ENCODE assay signal across 21 mouse cellular contexts in the genomic region with DNA sequence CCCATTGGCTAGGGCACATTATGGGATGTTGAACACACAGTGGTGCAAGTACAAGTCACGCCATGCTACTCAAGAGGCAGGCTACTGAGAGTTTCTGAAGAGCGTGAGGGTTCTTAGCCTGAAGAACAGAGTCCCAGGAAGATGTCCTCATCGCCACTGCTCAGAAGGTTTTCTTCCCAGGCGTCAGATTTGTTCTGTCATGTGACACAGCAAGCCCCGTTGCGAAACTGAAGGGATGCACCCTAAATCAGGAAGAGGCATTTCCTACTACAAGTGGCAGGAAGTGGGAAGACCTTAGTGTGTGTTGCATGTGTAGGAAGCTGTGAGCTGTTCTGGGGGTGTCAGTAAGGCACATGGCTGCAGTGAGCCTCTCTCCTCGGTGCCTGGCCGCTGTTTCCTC. TPM values are rescaled to one million over a fixed set of nuclear protein-coding genes. Genes with fewer than 3 reads are reported as not detected.
A peak's percentile ranks its signal among the peaks of the same experiment; 100 is the strongest.
DNase-seq lines count a peak whose midpoint lies in the region; ATAC-seq and TF ChIP-seq lines count a peak whose summit lies in the region.
"Had no signal": no experiment of that assay in that cellular context is flagged by ENCODE, and none has a peak within 500 bp of the region (broad histone marks: within the 10 kb centered on the region; RNA-seq: fewer than 3 reads in every experiment).

No protein-coding gene starts in this region.

- peak; percentile 25 for DNase-seq in adrenal gland, adult 2 months
- no peak for DNase-seq in adrenal gland, postnatal 25 days
- peak; percentile 9 for DNase-seq in liver
- DNase-seq in liver, embryonic 11.5 days (ENCODE audit: low spot score), result no peak
- peak; percentile 50 for DNase-seq in liver, postnatal 0 days
- no peak for DNase-seq in cerebellum, adult 2 months
- no peak for DNase-seq in left cerebral cortex, adult 2 months (ENCODE audit: extremely low spot score in 1 of 2, low spot score in 2 of 2)
- DNase-seq: adrenal gland, postnatal 36 days; cerebellum, postnatal 14 days; gastrocnemius, postnatal 10 days; kidney, postnatal 14 days; right cerebral cortex, postnatal 4 days; thymus, adult 2 months had no signal

- ATAC-seq in liver, embryonic 11.5 days (replicated peaks; ENCODE audit: low FRiP score), result no peak
- ATAC-seq in liver, postnatal 0 days, result peak; percentile 39
- ATAC-seq in megakaryocyte progenitor cell, adult 5-6 weeks (replicated peaks; ENCODE audit: poor library complexity), result peak; percentile 98
- ATAC-seq: forebrain, embryonic 14.5 days; intestine, postnatal 0 days; midbrain, embryonic 15.5 days had no signal

- no peak overlapping the region for H3K9ac ChIP-seq in liver, embryonic 11.5 days (ENCODE audit: low read depth, low read length)
- no peak overlapping the region for H3K9ac ChIP-seq in liver, postnatal 0 days (replicated peaks)
- H3K9ac ChIP-seq: heart, embryonic 15.5 days; hindbrain, embryonic 13.5 days; midbrain, embryonic 15.5 days had no signal

- no peak overlapping the region for H3K4me2 ChIP-seq in liver, embryonic 11.5 days
- H3K4me2 ChIP-seq in liver, postnatal 0 days (ENCODE audit: low read depth, low read length), result no peak overlapping the region
- H3K4me2 ChIP-seq: heart, embryonic 15.5 days; hindbrain, embryonic 13.5 days; midbrain, embryonic 15.5 days had no signal

- TF ChIP-seq CTCF in liver, postnatal 0 days (IDR thresholded peaks at IDR 0.05; ENCODE audit: low read depth), result no peak
- TF ChIP-seq CTCF in cerebellum, adult 2 months (IDR thresholded peaks at IDR 0.05; ENCODE audit: borderline replicate concordance, insufficient read depth, low read depth, low read length), result no peak
- TF ChIP-seq CTCF in left cerebral cortex, adult 2 months (IDR thresholded peaks at IDR 0.05), result no peak

- peaks cover 38% of the 10 kb centered on the region for H3K36me3 ChIP-seq in liver, embryonic 11.5 days (ENCODE audit: control insufficient read depth, insufficient read depth, low read length)
- peaks cover 54% of the 10 kb centered on the region for H3K36me3 ChIP-seq in liver, postnatal 0 days (replicated peaks; ENCODE audit: insufficient read depth, low read length)

- no peak overlapping the region for H3K27ac ChIP-seq in liver, embryonic 11.5 days (ENCODE audit: low read depth, low read length)
- no peak overlapping the region for H3K27ac ChIP-seq in liver, postnatal 0 days (ENCODE audit: low read depth)
- H3K27ac ChIP-seq in cerebellum, adult 2 months (ENCODE audit: insufficient read depth, low read length), result no peak overlapping the region
- H3K27ac ChIP-seq in left cerebral cortex, adult 2 months, result no peak overlapping the region
- H3K27ac ChIP-seq: heart, embryonic 15.5 days; hindbrain, embryonic 13.5 days; limb, embryonic 10.5 days; midbrain, embryonic 15.5 days had no signal

- TF ChIP-seq POLR2A in cerebellum, adult 2 months (IDR thresholded peaks at IDR 0.05; ENCODE audit: borderline replicate concordance, insufficient read depth, low read length), result no peak

- no peaks in the 10 kb centered on the region for H3K4me1 ChIP-seq in liver, embryonic 11.5 days (replicated peaks; ENCODE audit: control insufficient read depth, insufficient read depth, low read length)
- H3K4me1 ChIP-seq in liver, postnatal 0 days (ENCODE audit: insufficient read depth), result no peaks in the 10 kb centered on the region
- no peaks in the 10 kb centered on the region; the same call in 1 of the 2 replicates for H3K4me1 ChIP-seq in cerebellum, adult 2 months (ENCODE audit: control insufficient read depth, insufficient read depth, low read length)
- H3K4me1 ChIP-seq: heart, embryonic 15.5 days; hindbrain, embryonic 13.5 days; limb, embryonic 10.5 days; midbrain, embryonic 15.5 days had no signal

- no peak overlapping the region for H3K4me3 ChIP-seq in liver, embryonic 11.5 days (ENCODE audit: low read depth, low read length)
- H3K4me3 ChIP-seq in liver, postnatal 0 days (ENCODE audit: low read depth, low read length), result no peak overlapping the region
- H3K4me3 ChIP-seq in cerebellum, adult 2 months (replicated peaks; ENCODE audit: insufficient read depth, low read depth, low read length), result no peak overlapping the region
- H3K4me3 ChIP-seq in left cerebral cortex, adult 2 months, result no peak overlapping the region
- H3K4me3 ChIP-seq: heart, embryonic 15.5 days; hindbrain, embryonic 13.5 days; limb, embryonic 10.5 days; midbrain, embryonic 15.5 days had no signal

- intact Hi-C loops in left cerebral cortex, adult 2 months (cut with DNase I), result no loop called here

- no peaks in the 10 kb centered on the region for H3K27me3 ChIP-seq in liver, embryonic 11.5 days (replicated peaks; ENCODE audit: control insufficient read depth, insufficient read depth, low read length)
- no peaks in the 10 kb centered on the region for H3K27me3 ChIP-seq in liver, postnatal 0 days (ENCODE audit: insufficient read depth, low read length)
- no peaks in the 10 kb centered on the region for H3K27me3 ChIP-seq in cerebellum, adult 2 months (ENCODE audit: control insufficient read depth, insufficient read depth, low read length)
- H3K27me3 ChIP-seq: CH12.LX; heart, embryonic 15.5 days; hindbrain, embryonic 13.5 days; midbrain, embryonic 15.5 days had no signal

- no peaks in the 10 kb centered on the region for H3K9me3 ChIP-seq in liver, embryonic 11.5 days (ENCODE audit: control insufficient read depth, low read length)
- H3K9me3 ChIP-seq in liver, postnatal 0 days (ENCODE audit: low read length), result no peaks in the 10 kb centered on the region
- H3K9me3 ChIP-seq: heart, embryonic 15.5 days; hindbrain, embryonic 13.5 days; limb, embryonic 10.5 days; midbrain, embryonic 15.5 days had no signal

- no peak for TF ChIP-seq EP300 in liver, postnatal 0 days (IDR thresholded peaks at IDR 0.05; ENCODE audit: low read depth)

- WGBS in liver, embryonic 11.5 days, result 89% methylated on average over 8 of the region's 8 CpGs
- WGBS in liver, postnatal 0 days (ENCODE audit: insufficient replicate concordance), result 61% methylated on average over 8 of the region's 8 CpGs
- 92% methylated on average over 8 of the region's 8 CpGs for WGBS in cerebellum, adult 2 months

RNA-seq across cellular contexts. Expression of a gene that starts 16.1 kb away (rescaled TPM):
- 1 to 10 TPM in 1 of 2 experiments, not detected in 1; 3.9 TPM for total RNA-seq in adrenal gland, adult 2 months (2021)
- polyA plus RNA-seq in adrenal gland, adult 2 months (2012; rRNA removed), result 0.10 TPM in 1 of 2 replicates, not detected in the other
- 9.6 TPM in 1 of 2 replicates, not detected in the other for total RNA-seq in adrenal gland, postnatal 25 days (2021)
- 5.0 and 5.5 TPM in 2 replicates for polyA plus RNA-seq in liver, embryonic 11.5 days (2014; fragmentation: Nextera tagmentation; extraction: Ambion mirVana)
- 604 and 722 TPM in 2 replicates for polyA plus RNA-seq in liver, postnatal 0 days (2015; fragmentation: Nextera tagmentation; extraction: Ambion mirVana)
- not detected in 2 replicates for total RNA-seq in megakaryocyte progenitor cell, adult 5-6 weeks (2015)
- total RNA-seq in megakaryocyte progenitor cell, adult 5-6 weeks (2017), result not detected in 2 replicates
- polyA plus RNA-seq in cerebellum, adult 2 months (2012; rRNA removed), result 0.82 and 1.00 TPM in 2 replicates
- total RNA-seq in left cerebral cortex, adult 2 months (2021), result not detected

RNA-seq across cellular contexts. Expression of a gene that starts 41.4 kb away (rescaled TPM):
- 10 to 100 TPM; 21.1 to 23.5 TPM for total RNA-seq in adrenal gland, adult 2 months (2021)
- polyA plus RNA-seq in adrenal gland, adult 2 months (2012; rRNA removed), result 11.9 and 12.9 TPM in 2 replicates
- 28.1 and 34.1 TPM in 2 replicates for total RNA-seq in adrenal gland, postnatal 25 days (2021)
- 20.0 and 22.0 TPM in 2 replicates for polyA plus RNA-seq in liver, embryonic 11.5 days (2014; fragmentation: Nextera tagmentation; extraction: Ambion mirVana)
- 3.0 and 3.4 TPM in 2 replicates for polyA plus RNA-seq in liver, postnatal 0 days (2015; fragmentation: Nextera tagmentation; extraction: Ambion mirVana)
- 20.5 and 25.2 TPM in 2 replicates for total RNA-seq in megakaryocyte progenitor cell, adult 5-6 weeks (2015)
- 22.8 and 32.5 TPM in 2 replicates for total RNA-seq in megakaryocyte progenitor cell, adult 5-6 weeks (2017)
- polyA plus RNA-seq in cerebellum, adult 2 months (2012; rRNA removed), result 32.1 and 34.1 TPM in 2 replicates
- total RNA-seq in left cerebral cortex, adult 2 months (2021), result 10 to 100 TPM; 32.7 to 37.2 TPM

Comparison
In these comparisons a context has a peak if more than half of its experiments do, and no peak if none do; other contexts are left out.
1. DNase-seq: peak in adrenal gland, adult 2 months (single experiment), liver (single experiment) and liver, postnatal 0 days (single experiment); none in adrenal gland, postnatal 25 days (single experiment), liver, embryonic 11.5 days (single experiment), cerebellum, adult 2 months (0 of 2) and left cerebral cortex, adult 2 months (0 of 2).